ENCODE assay signal across 9 mouse cellular contexts in genomic region chr6:39243511-39243961, GRCm38 (mm10). TPM values are rescaled to one million over a fixed set of nuclear protein-coding genes. Genes with fewer than 3 reads are reported as not detected.
A peak's percentile ranks its signal among the peaks of the same experiment; 100 is the strongest.
DNase-seq lines count a peak whose midpoint lies in the region; ATAC-seq and TF ChIP-seq lines count a peak whose summit lies in the region.
"Had no signal": no experiment of that assay in that cellular context is flagged by ENCODE, and none has a peak within 500 bp of the region (broad histone marks: within the 10 kb centered on the region; RNA-seq: fewer than 3 reads in every experiment).

No protein-coding gene starts in this region.

- DNase-seq in urinary bladder, postnatal 36 days (ENCODE audit: low spot score in 2 of 2), result peak; percentile 56 to 67
- DNase-seq in urinary bladder, adult 2 months (ENCODE audit: low spot score), result no peak
- DNase-seq in heart, adult 9 months (ENCODE audit: low spot score in 2 of 2), result peak; percentile 54 to 60
- no peak for DNase-seq in spleen, postnatal 10 days (ENCODE audit: low spot score in 2 of 2)
- no peak for DNase-seq in layer of hippocampus, adult 18-20 months (ENCODE audit: low spot score in 2 of 2)
- no peak for DNase-seq in liver
- DNase-seq: liver, embryonic 13.5 days had no signal

- peaks cover 31% of the 10 kb centered on the region for H3K4me1 ChIP-seq in kidney, embryonic 15.5 days
- H3K4me1 ChIP-seq in small intestine, adult 2 months (ENCODE audit: control insufficient read depth, insufficient read depth, insufficient read length, low read length), result peaks cover 42% of the 10 kb centered on the region

- WGBS in kidney, embryonic 15.5 days, result 28% methylated on average over 8 of the region's 8 CpGs
- WGBS in small intestine, adult 2 months, result 17% methylated on average over 8 of the region's 8 CpGs

- H3K36me3 ChIP-seq in kidney, embryonic 15.5 days, result no peaks in the 10 kb centered on the region
- no peaks in the 10 kb centered on the region for H3K36me3 ChIP-seq in small intestine, adult 2 months (ENCODE audit: control insufficient read depth, insufficient read depth, low read length)
- H3K36me3 ChIP-seq: liver, embryonic 13.5 days had no signal

- no peak overlapping the region for H3K9ac ChIP-seq in kidney, embryonic 15.5 days
- H3K9ac ChIP-seq: liver, embryonic 13.5 days had no signal

- H3K4me2 ChIP-seq in kidney, embryonic 15.5 days, result peak overlapping the region; percentile 10
- H3K4me2 ChIP-seq: liver, embryonic 13.5 days had no signal

- no peak for TF ChIP-seq CTCF in small intestine, adult 2 months (IDR thresholded peaks at IDR 0.05; ENCODE audit: extremely low read depth, insufficient read length, insufficient replicate concordance, low read depth, low read length)

- H3K9me3 ChIP-seq in kidney, embryonic 15.5 days (replicated peaks), result no peaks in the 10 kb centered on the region
- H3K9me3 ChIP-seq: liver, embryonic 13.5 days had no signal

- H3K4me3 ChIP-seq in kidney, embryonic 15.5 days (replicated peaks), result no peak overlapping the region
- no peak overlapping the region for H3K4me3 ChIP-seq in small intestine, adult 2 months (ENCODE audit: low read depth, low read length)
- H3K4me3 ChIP-seq: liver, embryonic 13.5 days had no signal

- ATAC-seq in kidney, embryonic 15.5 days (replicated peaks; ENCODE audit: low FRiP score), result peak; percentile 27

- peak overlapping the region; percentile 81 for H3K27ac ChIP-seq in kidney, embryonic 15.5 days
- H3K27ac ChIP-seq in small intestine, adult 2 months (ENCODE audit: insufficient read depth, low read depth, low read length), result peak overlapping the region; percentile 100
- H3K27ac ChIP-seq: liver, embryonic 13.5 days had no signal

- no peak for TF ChIP-seq POLR2A in small intestine, adult 2 months (IDR thresholded peaks at IDR 0.05; ENCODE audit: low read depth, low read length)

- H3K27me3 ChIP-seq in kidney, embryonic 15.5 days, result no peaks in the 10 kb centered on the region
- no peaks in the 10 kb centered on the region for H3K27me3 ChIP-seq in small intestine, adult 2 months (ENCODE audit: control insufficient read depth, insufficient read depth, low read length)

RNA-seq across cellular contexts. Expression of gene Kdm7a, which starts 36.9 kb away (rescaled TPM):
- 7.1 and 8.7 TPM in 2 replicates for polyA plus RNA-seq in urinary bladder, adult 2 months (2012; rRNA removed)
- polyA plus RNA-seq in kidney, embryonic 15.5 days (2015; fragmentation: Nextera tagmentation; extraction: Ambion mirVana), result 6.4 and 6.7 TPM in 2 replicates
- 1.4 and 3.6 TPM in 2 replicates for polyA plus RNA-seq in small intestine, adult 2 months (2012; rRNA removed)
- total RNA-seq in layer of hippocampus, adult 18-20 months (2021), result 10 to 100 TPM; 51.7 to 57.9 TPM

Comparison
In these comparisons a context has a peak if more than half of its experiments do, and no peak if none do; other contexts are left out.
1. DNase-seq: peak in urinary bladder, postnatal 36 days (2 of 2) and heart, adult 9 months (2 of 2); none in urinary bladder, adult 2 months (single experiment), spleen, postnatal 10 days (0 of 2), layer of hippocampus, adult 18-20 months (0 of 2) and liver (single experiment).